In the genomic region with DNA sequence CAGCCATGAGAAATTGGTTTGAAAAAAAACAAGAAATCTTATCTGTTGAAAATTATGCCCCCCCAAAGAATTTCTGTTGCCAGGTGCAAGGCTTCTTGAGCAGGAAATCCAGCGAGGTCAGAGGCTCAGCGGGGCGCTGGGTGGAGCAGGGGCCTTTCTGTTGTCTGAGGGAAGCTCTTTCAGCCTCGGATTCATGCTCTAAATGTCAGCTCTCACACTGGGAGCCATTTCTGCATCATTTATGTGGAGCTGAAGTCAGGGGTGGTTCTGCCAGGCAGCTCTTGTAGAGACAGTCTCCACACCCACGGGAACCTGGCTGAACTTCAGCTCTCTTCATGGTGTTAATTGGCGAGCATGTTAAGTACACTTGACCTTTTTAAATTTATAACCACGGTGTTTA, we compare ENCODE assay signal across 8 mouse cellular contexts.
DNase-seq lines count a peak whose midpoint lies in the region; ATAC-seq and TF ChIP-seq lines count a peak whose summit lies in the region.

No protein-coding gene starts in this region.

- H3K9me3 ChIP-seq in hindbrain, postnatal 0 days (ENCODE audit: low read length), result no peaks in the 10 kb centered on the region
- H3K9me3 ChIP-seq in heart, embryonic 10.5 days, result no peaks in the 10 kb centered on the region

- ATAC-seq in hindbrain, postnatal 0 days, result no peak; the same call in 1 of the 2 replicates

- TF ChIP-seq CTCF in hindbrain, postnatal 0 days (IDR thresholded peaks at IDR 0.05; ENCODE audit: low read depth), result no peak

- WGBS in hindbrain, postnatal 0 days, result 11% methylated on average over 7 of the region's 7 CpGs
- WGBS in heart, embryonic 10.5 days, result 12% methylated on average over 7 of the region's 7 CpGs

- H3K4me2 ChIP-seq in hindbrain, postnatal 0 days (ENCODE audit: low read depth, low read length), result no peak overlapping the region

- H3K9ac ChIP-seq in hindbrain, postnatal 0 days (replicated peaks; ENCODE audit: low read length), result no peak overlapping the region

- DNase-seq in heart, adult 11 months, result peak; percentile 61
- DNase-seq in heart, adult 18-20 months, result no peak
- DNase-seq in brain, adult 2 months (ENCODE audit: low read depth, low spot score), result peak; percentile 91
- DNase-seq in hindbrain, postnatal 0 days (ENCODE audit: low spot score), result peak; percentile 44
- peak; percentile 44 to 48 for DNase-seq in right cerebral cortex, adult 2 months (ENCODE audit: low spot score in 2 of 2)
- no peak for DNase-seq in MN1 (ENCODE audit: low spot score)
- no peak for DNase-seq in heart, embryonic 10.5 days (ENCODE audit: low spot score)
- no peak for DNase-seq in lung, postnatal 10 days

- no peak overlapping the region for H3K4me3 ChIP-seq in hindbrain, postnatal 0 days (ENCODE audit: low read length)
- no peak overlapping the region for H3K4me3 ChIP-seq in heart, embryonic 10.5 days

- 0 out of 2 replicates have a peak overlapping the region, but pooled peaks have one; percentile 23 for H3K27ac ChIP-seq in hindbrain, postnatal 0 days
- no peak overlapping the region for H3K27ac ChIP-seq in heart, embryonic 10.5 days

- no peaks in the 10 kb centered on the region for H3K36me3 ChIP-seq in hindbrain, postnatal 0 days (ENCODE audit: insufficient read depth, low read length)
- no peaks in the 10 kb centered on the region for H3K36me3 ChIP-seq in heart, embryonic 10.5 days

- H3K27me3 ChIP-seq in hindbrain, postnatal 0 days (ENCODE audit: insufficient read depth, low read length), result no peaks in the 10 kb centered on the region
- H3K27me3 ChIP-seq in heart, embryonic 10.5 days (ENCODE audit: insufficient read depth, poor library complexity, severe bottlenecking), result no peaks in the 10 kb centered on the region

- H3K4me1 ChIP-seq in hindbrain, postnatal 0 days (ENCODE audit: insufficient read depth, low read length), result 0 out of 2 replicates have a peak, but pooled peaks cover 5% of the 10 kb centered on the region
- H3K4me1 ChIP-seq in heart, embryonic 10.5 days, result no peaks in the 10 kb centered on the region

Comparison
In these comparisons a context has a peak if more than half of its experiments do, and no peak if none do; other contexts are left out.
1. DNase-seq: peak in heart, adult 11 months (single experiment), brain, adult 2 months (single experiment), hindbrain, postnatal 0 days (single experiment) and right cerebral cortex, adult 2 months (2 of 2); none in heart, adult 18-20 months (0 of 2), MN1 (single experiment), heart, embryonic 10.5 days (single experiment) and lung, postnatal 10 days (single experiment).